Mouse (Mus musculus) forebrain, embryonic 16.5 days (tissue): ENCODE data around the gene Odf2. TPM values are rescaled to one million over a fixed set of nuclear protein-coding genes. Genes with fewer than 3 reads are reported as not detected.
"Not testable (repeated sequence)": the region's sequence is repeated elsewhere in the genome, so short reads cannot be mapped to it uniquely, and the experiment has no call there.

Experiments used
- ATAC-seq: fragments of 200-750 bp; cut with Nextera tagmentation; 2 replicates; pipeline ENCODE4 v1.8.0; 2017; ENCODE audit warnings: mild to moderate bottlenecking, moderate library complexity
- H3K27ac ChIP-seq: fragments of 300-500 bp; sonication (generic); 2 replicates; pipeline ENCODE4 v1.5.1; 2014; ENCODE audit warnings: low read length, control low read depth
- H3K27me3 ChIP-seq: fragments of 300-500 bp; sonication (generic); replicated peaks from 2 replicates; pipeline ENCODE4 v1.6.1; 2014; ENCODE audit warnings: low read length; ENCODE audit not compliant: control insufficient read depth, insufficient read depth
- H3K36me3 ChIP-seq: fragments of 300-500 bp; sonication (generic); 2 replicates; pipeline ENCODE4 v1.6.1; 2014; ENCODE audit not compliant: control insufficient read depth, insufficient read depth
- H3K4me1 ChIP-seq: fragments of 300-500 bp; sonication (generic); replicated peaks from 2 replicates; pipeline ENCODE4 v1.6.1; 2014; ENCODE audit warnings: low read length; ENCODE audit not compliant: control insufficient read depth, insufficient read depth
- H3K4me2 ChIP-seq: fragments of 300-500 bp; sonication (generic); 2 replicates; pipeline ENCODE4 v1.6.1; 2014; ENCODE audit warnings: mild to moderate bottlenecking, low read length, control low read depth
- H3K4me3 ChIP-seq: fragments of 300-500 bp; sonication (generic); replicated peaks from 2 replicates; pipeline ENCODE4 v1.5.1; 2014; ENCODE audit warnings: mild to moderate bottlenecking, low read length, control low read depth
- H3K9ac ChIP-seq: fragments of 300-500 bp; sonication (generic); replicated peaks from 2 replicates; pipeline ENCODE4 v1.6.1; 2014; ENCODE audit warnings: low read depth, low read length, control low read depth
- H3K9me3 ChIP-seq: fragments of 300-500 bp; sonication (generic); 2 replicates; pipeline ENCODE4 v1.6.1; 2016; ENCODE audit warnings: low read length; ENCODE audit not compliant: control insufficient read depth
- WGBS: fragments of 180-500 bp; shearing (Covaris S2); extraction: QIAGEN DNeasy Blood & Tissue Kit; methylation state at CpG from one replicate; pipeline ENCODE4 v1.1.7; 2014; 5-methylcytosine and 5-hydroxymethylcytosine counted together
- polyA plus RNA-seq: library from polyadenylated mRNA; unstranded; fragments of >200 nt; fragmentation: Nextera tagmentation; extraction: Ambion mirVana; gene quantifications from 2 replicates; pipeline ENCODE4 v1.2.1, GENCODE M21; 2015

Gene Odf2
- polyA plus RNA-seq, 1 experiment from 2014 or later, result 73.7 TPM

DNA sequence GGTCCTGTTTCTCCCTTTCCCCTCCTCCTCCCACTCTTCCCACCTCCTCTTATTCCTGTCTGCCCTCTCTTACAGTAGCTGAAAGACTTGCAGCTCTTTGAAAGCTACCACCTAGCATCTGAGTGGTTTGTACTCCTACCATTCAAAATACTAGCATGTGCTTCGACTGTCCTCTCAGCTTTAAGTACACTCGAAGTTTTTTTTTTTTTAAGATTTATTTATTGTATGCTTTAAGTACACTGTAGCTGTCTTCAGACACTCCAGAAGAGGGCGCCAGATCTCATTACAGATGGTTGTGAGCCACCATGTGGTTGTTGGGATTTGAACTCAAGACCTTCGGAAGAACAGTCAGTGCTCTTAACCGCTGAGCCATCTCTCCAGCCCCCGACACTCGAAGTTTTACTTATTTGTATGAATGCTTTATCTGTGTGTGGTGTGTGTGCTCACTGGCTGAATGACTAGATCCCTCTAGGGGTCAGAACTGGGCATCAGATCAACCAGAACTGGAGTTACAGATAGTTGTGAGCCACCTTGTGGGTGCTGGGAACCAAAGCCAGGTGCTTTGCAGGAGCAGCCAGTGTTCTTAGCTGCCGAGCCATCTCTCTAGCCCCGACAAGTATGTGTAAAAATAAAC lies 2.2 kb upstream of the Odf2 start:
- H3K4me1 ChIP-seq, result peaks cover 16% of the 10 kb centered on the region
- not testable (repeated sequence) for H3K4me2 ChIP-seq, H3K36me3 ChIP-seq, H3K27ac ChIP-seq, ATAC-seq, H3K27me3 ChIP-seq, H3K4me3 ChIP-seq, H3K9me3 ChIP-seq, H3K9ac ChIP-seq
- 87% methylated on average over 9 of the region's 9 CpGs for WGBS

DNA sequence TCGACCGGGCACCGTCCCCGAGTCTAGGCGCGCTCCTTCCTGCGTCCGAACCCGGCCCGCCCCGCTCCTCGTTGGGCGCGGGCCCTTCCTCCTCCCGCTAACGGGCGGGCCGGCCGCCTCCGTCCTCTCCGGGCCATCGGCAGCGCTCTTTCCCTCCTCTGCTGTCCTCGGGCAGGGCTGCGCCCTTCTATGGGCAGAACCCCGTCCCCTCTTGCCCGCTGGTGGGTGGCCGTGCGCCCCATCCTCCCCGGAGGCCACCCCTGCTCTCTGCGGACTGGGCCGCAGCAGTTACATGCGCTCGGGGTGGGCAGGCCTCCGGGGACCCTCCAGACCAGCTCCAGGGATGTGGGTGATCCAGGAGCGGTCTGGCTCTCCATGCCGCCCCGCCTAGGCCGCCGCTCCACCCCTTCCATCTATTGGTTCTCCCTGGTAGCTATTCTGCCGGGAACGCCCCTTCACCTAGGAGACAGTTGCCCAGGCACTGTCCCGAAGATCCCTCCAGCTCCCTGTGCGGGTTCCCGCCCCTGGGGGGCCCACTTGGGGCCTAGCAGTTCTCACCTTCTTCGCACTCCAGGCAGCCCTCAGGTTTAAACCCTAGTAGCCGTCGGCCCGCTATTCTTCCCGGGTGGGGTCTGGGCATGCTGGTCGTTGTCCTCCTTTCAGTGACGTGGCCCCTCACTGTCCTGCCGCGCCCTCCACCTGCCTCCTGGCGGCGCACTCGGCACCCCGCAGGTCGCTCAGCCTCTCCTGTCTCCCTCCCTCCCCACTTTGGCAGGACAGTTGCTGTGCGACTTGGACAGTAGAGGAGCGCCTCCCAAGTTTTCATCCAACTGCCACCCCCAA lies 1.2 kb downstream of the Odf2 start:
- ATAC-seq, result peak; percentile 85
- Histone ChIP-seq H3K36me3 (peaks cover 18% of the 10 kb centered on the region), H3K4me2 (peak overlapping the region; percentile 86), H3K4me1 (peaks cover 16% of the 10 kb centered on the region), H3K27me3 (no peaks in the 10 kb centered on the region), H3K9ac (peak overlapping the region; percentile 89), H3K27ac (peak overlapping the region; percentile 82), H3K4me3 (peak overlapping the region; percentile 100), H3K9me3 (no peaks in the 10 kb centered on the region)
- under 1% methylated on average over 51 of the region's 61 CpGs for WGBS

DNA sequence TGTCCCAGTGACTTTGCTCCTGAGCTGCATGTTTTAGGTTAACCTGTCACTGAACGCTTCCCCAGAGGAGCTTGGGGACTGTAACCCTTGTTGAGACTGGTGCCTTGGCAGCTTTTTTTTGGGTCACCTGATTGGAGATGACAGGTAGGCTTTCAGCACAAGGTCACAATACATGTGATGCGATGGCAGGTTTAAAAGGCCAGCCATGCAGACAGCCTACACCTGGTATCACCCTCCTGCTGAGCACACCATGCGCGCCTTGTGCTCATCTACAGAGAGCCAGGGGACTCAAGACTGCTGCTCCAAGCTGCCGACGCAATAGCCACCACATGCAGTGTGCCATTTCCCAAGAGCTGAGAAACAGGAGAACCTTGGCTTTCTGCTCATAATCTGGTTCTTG lies 2.8 kb downstream of the Odf2 start:
- Histone ChIP-seq H3K27me3 (no peaks in the 10 kb centered on the region), H3K4me1 (peaks cover 16% of the 10 kb centered on the region), H3K9me3 (no peaks in the 10 kb centered on the region), H3K36me3 (peaks cover 22% of the 10 kb centered on the region), H3K4me3 (no peak overlapping the region), H3K4me2 (no peak overlapping the region), H3K9ac (no peak overlapping the region), H3K27ac (no peak overlapping the region)
- ATAC-seq, result no peak
- WGBS, result 96% methylated on average over 6 of the region's 6 CpGs

DNA sequence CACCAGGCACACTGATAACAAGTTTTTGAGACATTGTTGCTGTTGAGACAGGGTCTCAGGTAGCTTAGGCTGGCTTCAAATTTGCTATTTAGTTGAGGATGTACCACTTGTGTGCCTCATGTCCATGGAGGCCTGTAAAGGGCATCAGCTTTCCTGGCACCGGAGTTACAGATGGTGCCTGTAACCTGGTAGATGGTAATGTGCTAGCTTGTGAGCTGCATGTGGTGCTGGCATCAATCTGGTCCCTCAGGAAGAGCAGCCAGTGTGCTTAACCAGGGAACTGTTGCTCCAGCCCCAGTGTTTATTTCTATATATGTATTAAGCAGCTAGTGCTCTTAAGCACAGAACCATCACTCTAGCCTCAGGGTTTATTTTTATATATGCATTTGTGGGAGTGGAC lies 7.0 kb downstream of the Odf2 start:
- no peak for ATAC-seq
- H3K4me1 ChIP-seq, result peaks cover 4% of the 10 kb centered on the region
- no peak overlapping the region for H3K4me3 ChIP-seq
- no peaks in the 10 kb centered on the region for H3K27me3 ChIP-seq
- H3K4me2 ChIP-seq, result no peak overlapping the region
- H3K9me3 ChIP-seq, result no peaks in the 10 kb centered on the region
- WGBS, result 88% methylated on average over 1 of the region's 1 CpGs
- H3K27ac ChIP-seq, result no peak overlapping the region
- H3K36me3 ChIP-seq, result peaks cover 30% of the 10 kb centered on the region
- H3K9ac ChIP-seq, result no peak overlapping the region

DNA sequence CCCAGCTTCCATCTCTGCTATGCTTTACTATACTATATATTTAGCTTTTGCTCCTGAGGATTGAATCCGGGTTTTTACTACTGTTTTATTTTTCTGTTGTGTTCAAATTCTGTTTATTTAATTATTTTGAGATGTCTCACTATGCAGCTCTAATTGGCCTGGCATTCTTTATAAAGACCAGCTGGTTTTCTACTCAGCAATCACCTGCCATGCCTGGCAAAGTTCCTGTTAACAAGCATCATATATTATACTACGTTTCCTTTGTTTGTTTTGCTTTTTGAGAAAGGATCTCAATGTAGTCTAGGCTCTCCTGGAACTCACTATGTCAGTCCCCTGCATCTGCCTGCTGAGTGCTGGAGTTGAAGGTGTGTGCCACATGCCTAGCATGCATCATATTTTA lies 8.3 kb downstream of the Odf2 start:
- Histone ChIP-seq H3K4me3 (no peak overlapping the region), H3K27me3 (no peaks in the 10 kb centered on the region), H3K9ac (no peak overlapping the region), H3K36me3 (peaks cover 43% of the 10 kb centered on the region), H3K4me2 (no peak overlapping the region), H3K9me3 (no peaks in the 10 kb centered on the region), H3K27ac (no peak overlapping the region), H3K4me1 (no peaks in the 10 kb centered on the region)
- WGBS, result 74% methylated on average over 2 of the region's 2 CpGs
- ATAC-seq, result no peak

DNA sequence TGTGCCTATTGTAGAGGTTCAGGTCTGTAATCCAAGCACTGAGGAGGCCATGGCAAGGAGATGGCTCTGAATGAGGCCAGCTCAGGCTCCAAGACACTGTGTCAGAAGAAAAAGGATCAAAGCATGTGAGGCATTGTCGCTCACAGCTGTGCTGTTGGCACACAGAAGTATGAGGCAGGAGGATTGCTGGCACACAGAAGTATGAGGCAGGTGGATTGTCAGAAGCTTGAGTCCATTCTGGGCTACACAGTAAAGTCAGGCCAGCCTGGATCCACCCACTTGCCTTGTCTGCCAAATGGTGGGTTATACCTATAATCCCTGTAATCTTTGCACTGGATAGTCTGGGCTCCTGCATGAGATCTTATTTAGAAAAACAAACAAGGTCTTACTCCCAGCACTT lies 9.1 kb downstream of the Odf2 start:
- Histone ChIP-seq H3K4me1 (no peaks in the 10 kb centered on the region), H3K4me2 (no peak overlapping the region), H3K36me3 (peaks cover 48% of the 10 kb centered on the region), H3K4me3 (no peak overlapping the region), H3K27ac (no peak overlapping the region), H3K9ac (no peak overlapping the region), H3K27me3 (no peaks in the 10 kb centered on the region), H3K9me3 (no peaks in the 10 kb centered on the region)
- WGBS, result 65% methylated on average over 1 of the region's 1 CpGs
- ATAC-seq, result no peak

DNA sequence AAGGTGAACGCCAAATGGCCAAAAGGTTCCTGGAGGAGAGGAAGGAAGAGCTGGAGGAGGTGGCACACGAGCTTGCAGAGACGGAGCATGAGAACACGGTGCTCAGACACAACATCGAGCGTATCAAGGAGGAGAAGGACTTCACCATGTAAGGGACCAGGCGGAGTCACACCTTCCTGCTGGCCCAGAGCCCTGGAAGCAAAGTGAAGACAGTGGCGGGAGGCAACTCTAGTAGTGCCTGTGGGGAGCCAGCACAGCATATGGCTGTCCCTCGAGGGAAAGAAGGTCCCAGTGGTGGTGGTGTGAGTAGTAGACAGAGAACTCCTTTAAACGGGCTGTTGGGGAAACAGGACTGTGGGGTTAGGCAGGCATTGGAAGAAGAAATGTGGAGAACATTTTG lies 13.2 kb downstream of the Odf2 start:
- WGBS, result 92% methylated on average over 10 of the region's 10 CpGs

DNA sequence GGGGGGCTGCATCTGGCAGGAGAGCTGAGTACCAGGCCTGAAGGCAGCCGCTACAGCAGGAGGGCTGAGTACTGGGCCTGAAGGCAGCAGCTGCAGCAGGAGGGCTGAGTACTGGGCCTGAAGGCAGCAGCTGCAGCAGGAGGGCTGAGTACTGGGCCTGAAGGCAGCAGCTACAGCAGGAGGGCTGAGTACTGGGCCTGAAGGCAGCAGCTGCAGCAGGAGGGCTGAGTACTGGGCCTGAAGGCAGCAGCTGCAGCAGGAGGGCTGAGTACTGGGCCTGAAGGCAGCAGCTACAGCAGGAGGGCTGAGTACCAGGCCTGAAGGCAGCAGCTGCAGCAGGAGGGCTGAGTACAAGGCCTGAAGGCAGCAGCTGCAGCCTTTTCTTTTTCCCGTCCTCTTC lies 19.1 kb downstream of the Odf2 start:
- not testable (repeated sequence) for H3K27ac ChIP-seq, H3K9me3 ChIP-seq, H3K4me1 ChIP-seq, H3K4me2 ChIP-seq, H3K4me3 ChIP-seq, H3K9ac ChIP-seq, ATAC-seq, H3K27me3 ChIP-seq
- 89% methylated on average over 2 of the region's 2 CpGs for WGBS
- H3K36me3 ChIP-seq, result peaks cover 28% of the 10 kb centered on the region

More for the DNA sequence above, 13.2 kb downstream of the Odf2 start:
- no peak for ATAC-seq
- H3K9me3 ChIP-seq, result no peaks in the 10 kb centered on the region
- H3K27ac ChIP-seq, result no peak overlapping the region
- no peak overlapping the region for H3K9ac ChIP-seq
- peaks cover 47% of the 10 kb centered on the region for H3K36me3 ChIP-seq
- no peaks in the 10 kb centered on the region for H3K4me1 ChIP-seq
- no peaks in the 10 kb centered on the region for H3K27me3 ChIP-seq
- no peak overlapping the region for H3K4me2 ChIP-seq
- no peak overlapping the region for H3K4me3 ChIP-seq

DNA sequence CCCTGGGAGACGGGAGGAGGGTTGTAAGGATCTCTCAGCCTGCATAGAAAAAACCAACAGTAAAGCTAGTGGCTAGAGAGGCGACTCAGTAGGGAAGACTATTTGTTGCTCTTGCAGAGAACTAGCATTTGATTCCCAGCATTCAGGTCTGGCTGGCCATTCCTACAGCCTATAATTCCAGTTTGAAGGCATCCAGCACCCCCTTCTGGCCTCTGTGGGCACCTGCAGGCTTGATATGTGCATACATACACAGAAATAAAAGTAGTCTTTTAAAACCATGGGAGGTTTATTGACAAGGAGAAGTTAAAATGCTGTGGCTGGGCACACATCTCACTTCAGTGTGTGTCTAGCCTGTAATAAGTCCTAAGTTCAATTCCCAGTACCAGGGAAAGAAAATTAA lies 21.0 kb downstream of the Odf2 start:
- Histone ChIP-seq H3K4me3 (no peak overlapping the region), H3K4me1 (no peaks in the 10 kb centered on the region), H3K9me3 (no peaks in the 10 kb centered on the region), H3K4me2 (no peak overlapping the region), H3K36me3 (peaks cover 26% of the 10 kb centered on the region), H3K27ac (no peak overlapping the region), H3K27me3 (no peaks in the 10 kb centered on the region), H3K9ac (no peak overlapping the region)
- WGBS, result 86% methylated on average over 2 of the region's 2 CpGs
- ATAC-seq, result no peak
